Mouse (Mus musculus): ENCODE data around the gene Exoc6b. TPM values are rescaled to one million over a fixed set of nuclear protein-coding genes. Genes with fewer than 3 reads are reported as not detected.

Exoc6b gene
- polyA plus RNA-seq (2014; fragmentation: Illumina TruSeq; extraction: RNeasy Lipid Tissue Mini Kit (QIAGEN cat#74804); ENCODE audit: low read depth, low replicate concordance) = 50.9 TPM

GRCm38 (mm10) chr6:85069023-85069985 lies at the start of gene Exoc6b:
TSS of gene Exoc6b (minus strand) at chr6:85069513.

GRCm38 (mm10) chr6:84593693-84594092 lies 475.6 kb downstream of the Exoc6b start, which contains the start of gene Cyp26b1:
TSS of gene Cyp26b1 (minus strand) at chr6:84593908.

Other genes with a start within 250 kb of the Exoc6b start
- 1.2 TPM for gene Spr, start 68.3 kb upstream of the Exoc6b start, polyA plus RNA-seq (2014; fragmentation: Illumina TruSeq; extraction: RNeasy Lipid Tissue Mini Kit (QIAGEN cat#74804); ENCODE audit: low read depth, low replicate concordance)
- gene Emx1, start 117.9 kb upstream of the Exoc6b start, polyA plus RNA-seq (2014; fragmentation: Illumina TruSeq; extraction: RNeasy Lipid Tissue Mini Kit (QIAGEN cat#74804); ENCODE audit: low read depth, low replicate concordance) = not detected